Mouse (Mus musculus): ENCODE measurements around the gene Erg28.

GRCm38 (mm10) chr12:85800031-85800430 lies 24.3 kb downstream of the Erg28 start:
- no peak for TF ChIP-seq CTCF (IDR thresholded peaks at IDR 0.05; ENCODE audit: low read depth)
- no peak for TF ChIP-seq EP300 (optimal IDR thresholded peaks at IDR 0.05)
